Mouse (Mus musculus) hindbrain, embryonic 12.5 days (tissue): Measurements from ENCODE around the gene Pcp2. TPM values are rescaled to one million over a fixed set of nuclear protein-coding genes. Genes with fewer than 3 reads are reported as not detected.
A peak's percentile ranks its signal among the peaks of the same experiment; 100 is the strongest.

Experiments used
- ATAC-seq: fragments of 200-750 bp; cut with Nextera tagmentation; 2 replicates; pipeline ENCODE4 v1.8.0; 2017; ENCODE audit warnings: moderate TSS enrichment; ENCODE audit not compliant: low FRiP score
- H3K27ac ChIP-seq: fragments of 300-500 bp; sonication (generic); 2 replicates; pipeline ENCODE4 v1.5.1; 2016; ENCODE audit warnings: mild to moderate bottlenecking
- H3K27me3 ChIP-seq: fragments of 300-500 bp; sonication (generic); 2 replicates; pipeline ENCODE4 v1.6.1; 2016; ENCODE audit warnings: mild to moderate bottlenecking
- H3K36me3 ChIP-seq: fragments of 300-500 bp; sonication (generic); 2 replicates; pipeline ENCODE4 v1.6.1; 2016; ENCODE audit warnings: mild to moderate bottlenecking
- H3K4me1 ChIP-seq: fragments of 300-500 bp; sonication (generic); 2 replicates; pipeline ENCODE4 v1.6.1; 2016
- H3K4me2 ChIP-seq: fragments of 300-500 bp; sonication (generic); replicated peaks from 2 replicates; pipeline ENCODE4 v1.6.1; 2016; ENCODE audit warnings: mild to moderate bottlenecking
- H3K4me3 ChIP-seq: fragments of 300-500 bp; sonication (generic); 2 replicates; pipeline ENCODE4 v1.5.1; 2016; ENCODE audit warnings: mild to moderate bottlenecking
- H3K9ac ChIP-seq: fragments of 300-500 bp; sonication (generic); 2 replicates; pipeline ENCODE4 v1.6.1; 2016; ENCODE audit warnings: mild to moderate bottlenecking, moderate library complexity
- H3K9me3 ChIP-seq: fragments of 300-500 bp; sonication (generic); replicated peaks from 2 replicates; pipeline ENCODE4 v1.6.1; 2016; ENCODE audit warnings: mild to moderate bottlenecking
- WGBS: fragments of 180-500 bp; shearing (Covaris S2); methylation state at CpG from one replicate; pipeline ENCODE4 v1.1.7; 2016; 5-methylcytosine and 5-hydroxymethylcytosine counted together
- polyA plus RNA-seq: library from polyadenylated mRNA; unstranded; fragments of >200 nt; fragmentation: Nextera tagmentation; extraction: Ambion mirVana; gene quantifications from 2 replicates; pipeline ENCODE4 v1.2.1, GENCODE M21; 2016

Pcp2 gene
- polyA plus RNA-seq, 1 experiment from 2014 or later: 0.56 TPM

DNA sequence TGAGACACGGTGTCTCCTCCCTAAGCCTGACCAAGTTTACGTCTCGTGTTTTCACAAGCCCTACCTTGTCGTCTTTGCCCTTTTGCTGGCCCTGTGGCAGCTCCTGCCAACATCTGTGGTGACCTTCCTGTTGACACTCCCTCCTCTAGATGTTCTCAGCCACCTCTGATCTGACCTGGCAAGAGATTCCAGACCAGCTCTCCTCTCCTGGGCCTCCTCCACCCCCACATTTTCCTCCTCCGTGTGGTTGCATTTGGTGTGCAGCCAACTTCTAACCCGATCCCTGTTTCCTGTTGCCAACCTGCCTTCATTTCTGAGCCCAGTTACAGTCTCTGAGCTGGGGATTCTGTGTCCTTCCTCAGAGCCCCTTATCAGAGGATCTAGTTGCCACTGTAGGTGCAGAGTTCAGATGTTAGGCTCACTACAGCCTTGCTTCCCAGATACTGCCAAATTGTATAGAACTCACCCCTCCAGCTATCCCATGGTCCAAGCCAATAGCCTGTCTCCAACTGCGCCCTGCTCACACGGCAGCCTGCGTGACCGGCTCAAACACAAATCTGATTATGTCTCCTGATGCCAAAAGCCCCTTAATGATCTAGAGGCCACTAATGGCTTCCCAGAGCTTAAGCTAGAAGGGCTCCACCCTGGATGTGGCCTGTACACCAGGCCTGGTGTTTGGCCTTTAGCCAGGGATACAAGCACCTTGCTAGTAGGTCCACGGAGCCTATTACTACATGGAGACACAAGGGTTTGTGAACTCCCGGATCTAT, 16.1 kb downstream of the Pcp2 start:
- Histone ChIP-seq H3K36me3 (peaks cover 97% of the 10 kb centered on the region), H3K9ac (no peak overlapping the region), H3K27ac (no peak overlapping the region), H3K9me3 (no peaks in the 10 kb centered on the region), H3K4me1 (no peaks in the 10 kb centered on the region), H3K4me2 (no peak overlapping the region), H3K27me3 (no peaks in the 10 kb centered on the region), H3K4me3 (no peak overlapping the region)
- no peak for ATAC-seq
- WGBS: 85% methylated on average over 12 of the region's 12 CpGs

DNA sequence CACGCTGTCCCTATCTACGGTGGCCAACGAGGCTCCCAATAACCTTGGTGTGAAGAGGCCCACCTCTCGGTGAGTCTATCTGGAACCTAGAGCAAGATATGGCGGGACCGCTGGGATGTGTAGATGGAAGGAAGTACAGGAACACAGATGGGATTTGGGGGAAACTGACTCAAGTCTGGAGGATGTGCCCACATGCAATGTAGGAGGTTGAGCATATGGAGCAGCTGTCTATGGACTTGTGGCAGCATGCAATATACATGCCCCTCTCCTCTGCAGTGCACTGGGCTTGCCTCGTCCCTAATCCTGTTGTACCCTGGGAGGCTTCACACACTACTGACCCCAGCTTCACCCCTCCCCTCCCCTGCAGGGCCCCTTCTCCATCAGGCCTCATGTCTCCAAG, 17.5 kb downstream of the Pcp2 start:
- Histone ChIP-seq H3K9ac (no peak overlapping the region), H3K4me1 (no peaks in the 10 kb centered on the region), H3K27ac (no peak overlapping the region), H3K4me3 (no peak overlapping the region), H3K4me2 (no peak overlapping the region), H3K27me3 (no peaks in the 10 kb centered on the region), H3K9me3 (no peaks in the 10 kb centered on the region), H3K36me3 (peaks cover 97% of the 10 kb centered on the region)
- ATAC-seq: no peak
- 91% methylated on average over 7 of the region's 7 CpGs for WGBS

DNA sequence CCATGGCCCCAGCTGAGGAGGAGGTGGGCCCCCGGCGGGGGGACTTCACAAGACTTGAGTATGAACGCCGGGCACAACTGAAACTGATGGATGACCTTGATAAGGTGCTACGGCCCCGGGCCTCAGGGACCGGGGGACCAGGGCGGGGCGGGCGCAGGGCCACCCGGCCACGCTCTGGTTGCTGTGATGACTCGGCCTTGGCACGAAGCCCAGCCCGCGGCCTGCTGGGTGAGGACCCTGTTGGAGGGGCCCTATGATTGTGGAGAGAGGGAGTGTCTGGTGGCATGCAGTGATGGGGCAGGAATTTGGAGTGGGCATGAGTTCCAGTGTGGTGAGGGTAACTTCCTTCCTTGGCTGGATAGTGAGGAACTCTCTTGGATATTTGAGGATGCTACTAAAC, 18.8 kb downstream of the Pcp2 start:
- Histone ChIP-seq H3K9me3 (no peaks in the 10 kb centered on the region), H3K27me3 (no peaks in the 10 kb centered on the region), H3K36me3 (peaks cover 97% of the 10 kb centered on the region), H3K27ac (no peak overlapping the region), H3K4me2 (no peak overlapping the region), H3K9ac (no peak overlapping the region), H3K4me1 (no peaks in the 10 kb centered on the region), H3K4me3 (no peak overlapping the region)
- no peak for ATAC-seq
- WGBS: 91% methylated on average over 16 of the region's 16 CpGs

DNA sequence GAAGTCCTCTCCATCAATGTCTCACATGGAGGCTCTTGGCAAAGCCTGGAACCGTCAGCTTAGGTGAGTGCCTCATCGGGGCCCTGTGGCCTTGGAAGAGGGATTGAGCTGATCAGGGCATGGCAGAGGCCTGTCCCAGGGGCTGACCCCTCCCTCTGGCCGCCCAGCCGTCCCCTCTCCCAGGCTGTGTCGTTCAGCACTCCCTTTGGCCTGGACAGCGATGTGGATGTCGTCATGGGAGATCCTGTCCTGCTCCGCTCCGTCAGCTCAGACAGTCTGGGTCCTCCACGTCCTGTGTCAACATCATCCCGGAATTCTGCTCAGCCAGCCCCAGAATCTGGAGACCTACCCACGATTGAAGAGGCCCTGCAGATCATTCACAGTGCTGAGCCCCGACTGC, 21.9 kb downstream of the Pcp2 start:
- WGBS: 84% methylated on average over 13 of the region's 13 CpGs
- Histone ChIP-seq H3K9ac (no peak overlapping the region), H3K9me3 (no peaks in the 10 kb centered on the region), H3K27ac (no peak overlapping the region), H3K4me1 (no peaks in the 10 kb centered on the region), H3K36me3 (peaks cover 91% of the 10 kb centered on the region), H3K27me3 (no peaks in the 10 kb centered on the region), H3K4me3 (no peak overlapping the region), H3K4me2 (no peak overlapping the region)
- ATAC-seq: no peak

DNA sequence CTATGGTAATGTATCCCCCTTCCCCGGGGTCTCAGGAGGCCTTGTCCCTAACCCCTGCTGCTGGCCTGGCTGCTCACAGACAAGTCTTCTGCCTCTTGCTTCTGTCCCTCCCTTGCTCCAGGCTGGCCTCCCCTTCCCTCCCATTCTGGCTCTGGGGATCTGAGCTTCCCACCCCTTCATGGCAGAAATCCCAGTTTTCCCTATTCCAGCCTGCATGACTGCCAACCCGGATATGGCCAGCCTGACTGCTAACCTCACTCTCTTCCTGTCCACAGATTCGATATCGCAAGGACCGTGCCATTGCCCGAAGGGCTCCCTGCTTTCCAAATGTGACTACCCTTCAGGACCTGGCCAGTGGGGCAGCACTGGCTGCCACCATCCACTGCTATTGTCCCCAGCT, 24.9 kb downstream of the Pcp2 start:
- 94% methylated on average over 6 of the region's 6 CpGs for WGBS
- Histone ChIP-seq H3K27ac (no peak overlapping the region), H3K4me3 (no peak overlapping the region), H3K4me1 (no peaks in the 10 kb centered on the region), H3K9ac (no peak overlapping the region), H3K27me3 (no peaks in the 10 kb centered on the region), H3K36me3 (peaks cover 68% of the 10 kb centered on the region), H3K4me2 (no peak overlapping the region), H3K9me3 (no peaks in the 10 kb centered on the region)
- no peak for ATAC-seq

DNA sequence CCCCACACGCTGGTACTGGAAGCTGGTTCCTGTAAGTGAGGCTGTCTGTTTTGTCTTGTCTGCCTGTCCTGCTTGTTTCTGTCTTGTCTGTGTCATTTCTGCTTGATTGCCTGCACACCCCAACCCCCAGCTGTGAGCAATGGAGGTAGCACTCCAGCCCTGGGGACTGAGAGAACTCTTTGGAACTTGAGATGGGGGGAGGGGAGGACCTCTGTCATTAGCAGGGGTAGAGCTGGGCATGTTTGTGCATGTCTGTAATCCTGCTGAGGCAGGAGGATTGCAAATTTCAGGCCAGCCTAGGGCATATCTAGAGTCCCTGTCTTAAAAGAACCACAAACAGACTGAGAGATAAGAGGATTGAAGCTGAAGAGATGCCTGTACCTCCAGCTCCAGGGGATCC, 26.1 kb downstream of the Pcp2 start:
- WGBS: 65% methylated on average over 1 of the region's 1 CpGs
- Histone ChIP-seq H3K27ac (no peak overlapping the region), H3K27me3 (no peaks in the 10 kb centered on the region), H3K4me3 (no peak overlapping the region), H3K9ac (no peak overlapping the region), H3K4me1 (no peaks in the 10 kb centered on the region), H3K9me3 (no peaks in the 10 kb centered on the region), H3K36me3 (peaks cover 57% of the 10 kb centered on the region), H3K4me2 (no peak overlapping the region)
- no peak for ATAC-seq

DNA sequence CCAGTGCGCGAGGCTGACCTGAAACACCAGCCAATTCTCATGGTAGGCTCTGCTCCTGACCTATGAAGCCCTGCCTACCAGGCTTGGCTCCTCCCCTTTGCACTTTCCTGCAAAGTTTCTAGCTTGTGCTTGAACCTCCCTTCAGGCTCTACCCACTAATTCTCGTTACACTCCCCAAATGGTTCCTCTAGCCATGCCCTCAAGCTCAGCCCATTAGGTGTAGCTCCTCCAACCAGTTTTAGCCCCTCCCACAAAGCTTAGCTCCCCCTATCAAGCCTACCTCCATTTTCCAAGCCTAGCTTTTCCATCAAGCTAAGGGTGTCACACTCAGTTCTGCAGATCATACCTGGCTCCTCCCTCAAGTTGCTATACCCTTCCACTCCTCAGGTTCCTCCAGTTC, 27.3 kb downstream of the Pcp2 start:
- ATAC-seq: no peak
- WGBS: 76% methylated on average over 3 of the region's 3 CpGs
- no peak overlapping the region for H3K27ac ChIP-seq
- peaks cover 46% of the 10 kb centered on the region for H3K36me3 ChIP-seq
- no peak overlapping the region for H3K4me2 ChIP-seq
- H3K9me3 ChIP-seq: no peaks in the 10 kb centered on the region
- H3K4me3 ChIP-seq: no peak overlapping the region
- no peaks in the 10 kb centered on the region for H3K27me3 ChIP-seq
- H3K4me1 ChIP-seq: peaks cover 4% of the 10 kb centered on the region; the same call in 1 of the 2 replicates
- H3K9ac ChIP-seq: no peak overlapping the region

DNA sequence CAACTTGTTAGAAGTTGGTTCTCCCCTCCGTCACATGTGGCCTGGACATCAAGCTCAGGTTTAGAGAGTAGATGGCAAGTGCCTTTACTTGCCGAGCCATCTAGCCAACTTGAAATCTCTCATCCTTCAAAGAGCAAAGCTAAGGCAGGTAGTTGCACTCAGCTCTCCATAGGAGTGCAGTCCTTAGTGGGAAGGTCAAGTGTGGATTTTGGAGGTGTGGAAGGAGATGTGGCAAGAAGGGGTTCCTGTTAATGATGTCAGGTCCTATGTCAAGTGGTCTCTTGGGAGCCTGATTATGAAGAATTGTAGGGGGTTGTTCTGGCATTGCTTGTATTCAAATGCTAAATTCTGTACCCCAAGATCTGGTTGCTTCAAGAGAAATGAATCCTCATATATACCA, 30.9 kb downstream of the Pcp2 start:
- peaks cover 17% of the 10 kb centered on the region for H3K36me3 ChIP-seq
- 91% methylated on average over 2 of the region's 2 CpGs for WGBS
- no peaks in the 10 kb centered on the region for H3K9me3 ChIP-seq
- H3K27ac ChIP-seq: no peak overlapping the region
- H3K27me3 ChIP-seq: no peaks in the 10 kb centered on the region
- no peak overlapping the region for H3K9ac ChIP-seq
- H3K4me1 ChIP-seq: peaks cover 4% of the 10 kb centered on the region; the same call in 1 of the 2 replicates
- no peak overlapping the region for H3K4me2 ChIP-seq
- no peak overlapping the region for H3K4me3 ChIP-seq
- no peak for ATAC-seq

DNA sequence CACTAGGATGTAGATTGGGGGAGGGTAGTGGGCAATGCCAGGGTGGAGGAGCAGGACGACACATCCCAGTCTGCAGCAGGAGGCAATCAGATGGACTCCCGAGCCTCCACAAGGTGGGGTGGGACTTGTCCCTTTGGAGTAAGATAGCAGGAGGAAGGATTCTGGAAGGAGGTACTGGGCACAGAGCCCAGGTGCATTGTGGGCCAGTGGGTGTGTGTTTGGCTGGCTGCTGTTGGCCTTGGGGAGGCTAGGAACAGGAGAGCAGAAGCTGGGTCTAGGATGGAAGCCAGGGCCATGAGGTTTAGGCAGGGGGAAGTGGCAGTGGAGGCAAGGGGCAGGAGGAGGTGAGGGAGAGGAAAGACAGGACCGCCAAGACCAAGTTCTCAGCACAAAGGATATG, 31.9 kb downstream of the Pcp2 start:
- H3K36me3 ChIP-seq: peaks cover 7% of the 10 kb centered on the region
- no peaks in the 10 kb centered on the region for H3K9me3 ChIP-seq
- no peak for ATAC-seq
- no peak overlapping the region for H3K9ac ChIP-seq
- WGBS: 68% methylated on average over 3 of the region's 3 CpGs
- no peak overlapping the region for H3K4me3 ChIP-seq
- H3K4me1 ChIP-seq: peaks cover 9% of the 10 kb centered on the region; the same call in 1 of the 2 replicates
- no peak overlapping the region for H3K27ac ChIP-seq
- no peak overlapping the region for H3K4me2 ChIP-seq
- no peaks in the 10 kb centered on the region for H3K27me3 ChIP-seq

DNA sequence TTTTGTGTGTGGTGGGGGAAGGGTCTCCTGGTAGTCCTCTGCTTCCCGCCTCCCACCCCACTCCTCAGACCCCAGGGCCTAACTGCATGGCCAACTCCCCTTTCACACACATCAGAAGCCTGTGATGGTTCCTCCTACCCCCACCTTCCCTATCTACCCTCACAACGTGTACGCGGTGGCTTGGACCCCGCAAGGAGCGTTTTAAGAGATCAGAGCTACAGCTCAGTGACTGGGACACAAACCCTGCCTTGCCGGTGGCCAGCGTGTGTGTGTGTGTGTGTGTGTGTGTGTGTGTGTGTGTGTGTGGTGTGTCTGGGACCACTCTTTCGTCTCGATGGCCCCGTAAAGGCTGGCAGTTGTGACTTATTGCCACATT, 37.1 kb downstream of the Pcp2 start:
- Histone ChIP-seq H3K9ac (peak overlapping the region; percentile 80), H3K9me3 (no peaks in the 10 kb centered on the region), H3K27ac (peak overlapping the region; percentile 82), H3K4me2 (peak overlapping the region; percentile 63), H3K36me3 (no peaks in the 10 kb centered on the region), H3K27me3 (no peaks in the 10 kb centered on the region), H3K4me3 (peak overlapping the region; percentile 67), H3K4me1 (peaks cover 5% of the 10 kb centered on the region; the same call in 1 of the 2 replicates)
- peak; percentile 75 for ATAC-seq
- 6% methylated on average over 11 of the region's 11 CpGs for WGBS

DNA sequence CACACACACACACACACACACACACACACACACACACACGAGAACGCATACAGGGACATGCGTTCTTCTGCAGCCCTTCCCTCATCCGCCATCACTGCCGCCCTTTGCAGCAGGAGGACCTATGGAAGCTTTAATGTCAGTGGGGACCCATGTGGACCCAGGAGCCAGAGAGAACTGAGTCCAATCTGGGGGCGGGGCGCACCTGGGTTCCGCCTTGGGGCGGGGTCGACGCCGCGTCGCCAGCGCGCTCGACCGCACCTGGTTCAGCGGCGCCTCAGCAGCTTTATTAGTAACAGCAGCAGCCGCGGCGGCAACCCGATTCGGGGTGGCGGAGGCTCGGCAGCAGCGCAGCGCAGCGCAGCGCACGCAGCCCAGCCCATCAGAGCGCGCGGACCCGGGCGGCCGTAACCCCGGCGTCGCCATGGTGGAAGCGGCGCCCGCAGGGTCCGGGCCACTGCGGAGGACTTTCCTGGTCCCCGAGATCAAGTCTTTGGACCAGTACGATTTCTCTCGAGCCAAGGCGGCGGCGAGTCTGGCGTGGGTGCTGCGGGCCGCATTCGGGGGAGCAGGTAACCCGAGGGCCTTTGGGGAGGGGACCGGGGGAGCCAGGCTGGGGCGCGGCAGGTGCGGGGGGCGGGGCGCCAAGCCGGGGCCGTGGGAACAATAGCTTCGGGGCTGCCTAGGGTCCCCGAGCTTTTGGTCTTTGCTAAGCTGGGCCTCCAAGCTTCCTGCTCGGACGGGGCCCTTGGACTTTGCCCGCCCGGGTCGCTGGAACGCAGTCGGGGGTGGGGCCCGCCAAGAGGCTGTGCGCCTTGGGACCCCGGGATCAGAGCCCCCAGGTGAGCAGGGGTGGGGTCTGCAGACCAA, 37.7 kb downstream of the Pcp2 start:
- H3K4me2 ChIP-seq: peak overlapping the region; percentile 63
- peaks cover 5% of the 10 kb centered on the region; the same call in 1 of the 2 replicates for H3K4me1 ChIP-seq
- H3K9me3 ChIP-seq: no peaks in the 10 kb centered on the region
- H3K4me3 ChIP-seq: peak overlapping the region; percentile 67
- H3K27ac ChIP-seq: peak overlapping the region; percentile 82
- peak; percentile 76 for ATAC-seq
- no peaks in the 10 kb centered on the region for H3K36me3 ChIP-seq
- WGBS: under 1% methylated on average over 77 of the region's 77 CpGs
- H3K27me3 ChIP-seq: no peaks in the 10 kb centered on the region
- H3K9ac ChIP-seq: peak overlapping the region; percentile 80

DNA sequence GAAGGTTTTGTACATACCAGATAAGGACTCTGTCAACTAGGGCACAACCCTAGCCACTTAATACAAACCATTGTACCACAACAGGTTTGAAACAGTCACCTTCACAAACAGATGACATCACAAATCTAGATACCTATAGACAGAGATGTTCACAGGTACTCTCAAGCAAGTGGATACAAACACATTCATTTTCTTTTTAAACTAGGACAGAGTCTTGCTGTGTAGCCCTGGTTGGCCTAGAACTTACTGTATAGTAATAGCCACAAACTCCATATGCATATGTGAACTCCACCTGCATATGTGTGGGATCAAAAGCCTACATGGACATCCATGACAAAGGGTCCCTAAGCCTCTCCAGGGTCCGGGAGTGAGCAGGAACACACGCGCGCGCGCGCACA, 38.4 kb downstream of the Pcp2 start, which contains the start of gene Camsap3:
Camsap3 (plus strand) TSS at position 301 of the 398 bp plus-strand sequence.
- Histone ChIP-seq H3K9me3 (no peaks in the 10 kb centered on the region), H3K36me3 (no peaks in the 10 kb centered on the region), H3K4me1 (peaks cover 5% of the 10 kb centered on the region; the same call in 1 of the 2 replicates), H3K27me3 (no peaks in the 10 kb centered on the region), H3K4me2 (peak within 1 kb of the TSS; percentile 63), H3K4me3 (peak within 1 kb of the TSS; percentile 67), H3K27ac (peak within 1 kb of the TSS; percentile 82), H3K9ac (peak within 1 kb of the TSS; percentile 80)
- 5% methylated on average over 7 of the region's 7 CpGs for WGBS
- no peak; the same call in 1 of the 2 replicates for ATAC-seq
